Mouse (Mus musculus): ENCODE data around the gene Tbx5.

Gene Tbx5

GRCm38 (mm10) chr5:119810994-119811690 lies 21.3 kb upstream of the Tbx5 start:
- DNase-seq (ENCODE audit: low read depth, low spot score) = no peak

DNA sequence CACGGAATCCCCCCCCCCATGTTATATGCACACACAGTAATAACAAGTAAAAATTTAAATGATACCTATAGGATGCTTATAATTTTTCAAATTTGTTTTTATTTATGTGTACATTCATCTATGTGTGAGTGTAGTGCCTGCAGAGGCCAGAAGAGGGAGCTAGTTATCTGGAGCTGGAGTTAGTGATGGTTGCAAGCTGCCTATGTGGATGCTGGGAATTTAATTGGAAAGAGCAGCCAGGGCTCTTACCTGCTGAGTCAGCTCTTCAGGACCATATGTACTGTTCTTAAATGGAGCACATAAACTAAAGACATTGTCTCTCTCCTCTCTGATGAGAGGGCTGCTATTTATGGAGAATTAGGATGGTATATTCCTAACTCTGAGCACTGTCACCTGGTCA lies 17.2 kb upstream of the Tbx5 start:
- DNase-seq (ENCODE audit: low read depth, low spot score) = no peak

GRCm38 (mm10) chr5:119820452-119820851 lies 12.0 kb upstream of the Tbx5 start:
- no peak for DNase-seq (ENCODE audit: low read depth, low spot score)

- no peak for DNase-seq (ENCODE audit: low read depth, low spot score)
Observed at GRCm38 (mm10) chr5:119821506-119821905, 11.0 kb upstream of the Tbx5 start.

DNA sequence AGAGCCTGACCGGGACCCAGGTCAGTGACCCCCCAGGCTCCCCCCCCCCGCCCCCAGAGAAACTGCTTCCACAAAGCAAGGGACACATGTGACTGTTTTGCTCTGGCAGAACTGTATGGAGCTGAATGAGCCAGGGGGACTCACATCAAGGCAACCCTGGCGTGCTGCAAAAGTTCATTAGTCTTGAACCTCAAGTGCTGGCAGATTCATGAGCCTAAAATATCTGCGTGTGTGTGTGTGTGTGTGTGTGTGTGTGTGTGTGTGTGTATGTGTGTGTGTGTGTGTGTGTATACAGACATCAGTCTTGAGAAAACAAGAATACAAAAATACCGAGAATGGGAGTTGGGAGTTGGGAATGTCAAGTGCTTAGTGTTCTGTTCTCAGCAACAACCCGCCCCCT lies 5.1 kb upstream of the Tbx5 start:
- no peak for DNase-seq (ENCODE audit: low read depth, low spot score)

- no peak for DNase-seq (ENCODE audit: low read depth, low spot score)
Observed at GRCm38 (mm10) chr5:119830611-119831010, 1.9 kb upstream of the Tbx5 start.

GRCm38 (mm10) chr5:119831201-119831771 lies 1.2 kb upstream of the Tbx5 start:
- no peak for DNase-seq (ENCODE audit: low read depth, low spot score)

GRCm38 (mm10) chr5:119831791-119832478 lies 533 bp upstream of the Tbx5 start:
- DNase-seq (ENCODE audit: low read depth, low spot score) = no peak

DNA sequence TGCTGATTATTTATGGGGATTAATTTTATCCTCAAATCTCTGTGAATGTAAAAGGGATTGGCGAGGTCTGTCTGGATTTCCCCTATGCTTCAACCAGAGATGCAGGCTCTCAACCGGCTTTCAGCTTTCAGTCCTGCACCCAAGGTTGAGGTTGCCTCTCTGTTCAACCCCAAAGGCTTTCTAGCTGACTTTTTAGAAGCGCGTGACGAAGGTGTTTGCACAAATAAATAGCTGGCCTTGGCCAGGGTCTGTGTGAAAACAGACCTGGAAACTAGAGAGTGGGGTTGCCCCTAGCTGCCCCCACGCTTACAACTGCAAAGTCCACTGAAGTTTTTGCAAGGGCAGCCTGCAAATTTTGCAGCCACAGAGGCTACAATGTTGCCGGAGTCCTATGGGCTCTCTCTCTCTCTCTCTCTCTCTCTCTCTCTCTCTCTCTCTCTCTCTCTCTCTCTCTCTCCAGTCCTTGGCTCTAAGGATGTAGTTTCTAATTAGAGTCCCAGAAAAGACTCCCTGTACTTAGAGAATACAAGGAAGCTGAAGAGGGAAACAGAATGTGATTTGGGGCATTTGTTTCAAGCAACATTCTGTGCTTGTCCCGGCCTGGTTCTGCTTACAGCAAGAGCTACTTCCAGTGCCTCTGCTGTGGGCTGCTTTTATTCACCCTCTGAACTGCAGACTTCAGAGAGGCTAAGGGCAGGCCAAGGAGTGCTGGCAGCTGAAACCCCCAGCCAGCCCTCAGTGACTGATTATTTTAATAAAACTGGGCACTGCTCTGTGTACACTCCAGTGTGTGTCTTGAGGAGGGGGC lies 959 bp downstream of the Tbx5 start:
- DNase-seq (ENCODE audit: low read depth, low spot score) = no peak

DNA sequence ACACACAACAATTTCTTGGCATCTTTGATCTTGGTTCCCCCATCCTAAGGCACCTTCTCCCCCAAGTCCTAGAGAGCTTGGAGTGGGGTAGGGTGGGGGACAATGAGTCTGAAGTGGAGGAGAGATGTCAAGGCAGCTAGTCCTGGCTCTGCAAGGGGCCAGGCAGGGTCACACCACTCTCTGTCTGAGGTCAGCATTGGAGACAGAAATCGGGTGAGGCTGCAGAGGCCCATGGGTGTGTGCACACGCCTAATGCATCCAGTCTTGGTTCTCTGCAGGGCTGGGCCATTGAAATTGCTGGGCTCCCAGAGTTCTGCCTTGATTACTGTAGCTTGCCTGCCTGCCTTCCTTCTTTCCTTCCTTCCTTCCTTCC lies 1.5 kb downstream of the Tbx5 start:
- no peak for DNase-seq (ENCODE audit: low read depth, low spot score)

- no peak for DNase-seq (ENCODE audit: low read depth, low spot score)
Observed at GRCm38 (mm10) chr5:119835053-119835867, 2.8 kb downstream of the Tbx5 start.

- DNase-seq (ENCODE audit: low read depth, low spot score) = no peak
Observed at GRCm38 (mm10) chr5:119835868-119836209, 3.4 kb downstream of the Tbx5 start.

- DNase-seq (ENCODE audit: low read depth, low spot score) = no peak
Observed at GRCm38 (mm10) chr5:119836618-119837305, 4.3 kb downstream of the Tbx5 start.

DNA sequence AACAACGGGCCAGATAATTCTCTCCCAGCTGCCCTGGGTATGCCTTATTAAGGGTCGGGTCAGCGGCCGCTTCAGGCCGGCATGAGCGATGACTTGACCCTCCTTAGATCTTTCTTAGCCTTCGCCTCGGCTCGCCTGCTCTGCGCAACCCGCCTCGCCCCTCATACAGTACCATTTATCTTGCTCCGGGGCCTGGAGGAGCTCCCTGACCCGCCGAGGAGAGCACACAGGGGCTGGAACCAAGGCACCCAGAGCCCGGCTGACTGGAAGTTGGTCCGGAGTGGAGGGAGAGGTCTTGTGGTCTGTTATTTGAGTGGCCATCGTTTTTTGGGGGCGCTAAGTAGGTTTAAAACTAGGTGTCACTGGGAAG lies 4.8 kb downstream of the Tbx5 start:
- no peak for DNase-seq (ENCODE audit: low read depth, low spot score)

DNA sequence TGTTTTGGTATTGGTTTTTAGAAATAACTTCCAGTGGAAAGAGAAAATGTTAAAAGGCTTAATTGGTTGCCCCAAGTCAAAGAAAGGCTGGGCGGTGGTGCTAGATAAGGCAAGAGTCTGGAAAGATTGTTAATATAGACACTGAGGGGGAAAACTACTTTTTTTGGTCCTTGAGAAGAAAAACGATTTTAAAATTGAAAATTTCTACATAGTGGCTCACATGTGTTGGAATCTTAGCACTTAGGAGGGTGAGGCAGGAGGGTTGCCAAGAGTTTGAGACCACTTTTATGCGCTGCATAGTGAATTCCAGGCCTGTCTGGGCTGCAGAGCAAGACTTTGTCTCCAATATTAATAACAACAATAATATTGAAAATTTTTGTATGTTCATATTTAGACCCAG lies 5.4 kb downstream of the Tbx5 start:
- no peak for DNase-seq (ENCODE audit: low read depth, low spot score)

GRCm38 (mm10) chr5:119838441-119838840 lies 6.0 kb downstream of the Tbx5 start:
- no peak for DNase-seq (ENCODE audit: low read depth, low spot score)

- no peak for DNase-seq (ENCODE audit: low read depth, low spot score)
Observed at GRCm38 (mm10) chr5:119839156-119839555, 6.7 kb downstream of the Tbx5 start.

- no peak for DNase-seq (ENCODE audit: low read depth, low spot score)
Observed at GRCm38 (mm10) chr5:119839616-119840368, 7.3 kb downstream of the Tbx5 start.

DNA sequence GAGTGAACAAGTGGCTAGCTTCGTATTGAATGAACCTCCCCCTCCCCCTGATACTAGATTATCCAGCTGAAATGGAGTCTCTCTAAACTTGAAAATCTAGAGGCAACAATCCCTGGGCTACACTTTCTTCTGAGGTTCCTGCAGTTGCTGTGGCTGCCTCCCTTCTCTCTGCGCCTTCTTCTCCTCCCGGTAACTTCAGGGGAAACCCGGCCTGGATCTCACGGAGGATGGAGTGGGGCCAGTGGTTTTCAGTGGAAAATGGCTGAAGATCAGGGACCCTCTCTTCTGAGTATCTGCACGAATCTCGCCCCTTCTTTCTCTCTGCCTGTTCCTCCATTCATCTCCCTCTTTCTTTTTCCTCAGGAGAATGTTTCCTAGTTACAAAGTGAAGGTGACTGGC lies 7.9 kb downstream of the Tbx5 start:
- no peak for DNase-seq (ENCODE audit: low read depth, low spot score)
